Mouse (Mus musculus): Measurements from ENCODE around the gene Jazf1. TPM values are rescaled to one million over a fixed set of nuclear protein-coding genes. Genes with fewer than 3 reads are reported as not detected.

The Jazf1 gene
- polyA plus RNA-seq, 1 experiment from 2014 or later = 33.3 TPM

GRCm38 (mm10) chr6:52893811-52894500, 174.5 kb downstream of the Jazf1 start:
- Histone ChIP-seq H3K36me3 (no peaks in the 10 kb centered on the region), H3K9ac (replicated peaks) (no peak overlapping the region), H3K4me1 (peaks cover 27% of the 10 kb centered on the region), H3K4me3 (no peak overlapping the region), H3K9me3 (no peaks in the 10 kb centered on the region), H3K27ac (replicated peaks) (peak overlapping the region; percentile 54), H3K27me3 (peaks cover 12% of the 10 kb centered on the region; the same call in 1 of the 2 replicates), H3K4me2 (replicated peaks) (peak overlapping the region; percentile 39)
- ATAC-seq (replicated peaks) = peak; percentile 90
- WGBS = 9% methylated on average over 9 of the region's 9 CpGs

- WGBS = 53% methylated on average over 3 of the region's 3 CpGs
- Histone ChIP-seq H3K27ac (replicated peaks) (no peak overlapping the region), H3K4me3 (no peak overlapping the region), H3K9me3 (no peaks in the 10 kb centered on the region), H3K36me3 (no peaks in the 10 kb centered on the region), H3K4me1 (peaks cover 27% of the 10 kb centered on the region), H3K4me2 (replicated peaks) (no peak overlapping the region), H3K27me3 (peaks cover 13% of the 10 kb centered on the region; the same call in 1 of the 2 replicates), H3K9ac (replicated peaks) (no peak overlapping the region)
- no peak for ATAC-seq (replicated peaks)
These were observed 175.5 kb downstream of the Jazf1 start for GRCm38 (mm10) chr6:52892978-52893377.

- Histone ChIP-seq H3K9me3 (no peaks in the 10 kb centered on the region), H3K9ac (replicated peaks) (no peak overlapping the region), H3K27ac (replicated peaks) (0 out of 2 replicates have a peak overlapping the region, but pooled peaks have one; percentile 23), H3K4me2 (replicated peaks) (no peak overlapping the region), H3K4me3 (no peak overlapping the region), H3K36me3 (no peaks in the 10 kb centered on the region), H3K4me1 (peaks cover 6% of the 10 kb centered on the region), H3K27me3 (peaks cover 13% of the 10 kb centered on the region; the same call in 1 of the 2 replicates)
- 45% methylated on average over 4 of the region's 4 CpGs for WGBS
- ATAC-seq (replicated peaks) = no peak
These were observed 180.8 kb downstream of the Jazf1 start for GRCm38 (mm10) chr6:52887541-52888203.

DNA sequence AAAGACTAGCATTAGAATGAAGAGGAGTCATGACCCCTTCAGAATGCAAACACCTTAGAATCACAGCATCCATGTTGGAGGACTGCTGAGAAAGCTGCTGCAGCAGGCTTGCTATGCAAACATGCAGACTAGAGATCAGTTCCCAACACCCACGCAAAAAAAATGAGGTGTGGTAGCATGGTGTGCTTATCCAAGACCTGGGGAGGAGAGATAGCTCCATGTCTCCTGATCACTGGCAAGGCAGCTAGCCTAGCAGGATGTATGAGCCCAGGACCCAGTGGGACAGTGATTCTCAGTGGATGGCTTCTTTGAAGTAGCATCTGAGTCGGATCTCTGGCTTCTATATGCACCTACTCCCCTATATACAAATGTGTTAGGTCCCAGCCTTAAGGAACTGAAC, 184.7 kb downstream of the Jazf1 start:
- Histone ChIP-seq H3K4me3 (no peak overlapping the region), H3K9ac (replicated peaks) (no peak overlapping the region), H3K4me2 (replicated peaks) (no peak overlapping the region), H3K27ac (replicated peaks) (no peak overlapping the region), H3K4me1 (peaks cover 6% of the 10 kb centered on the region), H3K27me3 (no peaks in the 10 kb centered on the region; the same call in 1 of the 2 replicates), H3K36me3 (no peaks in the 10 kb centered on the region), H3K9me3 (0 out of 2 replicates have a peak, but pooled peaks cover 7% of the 10 kb centered on the region)
- ATAC-seq (replicated peaks) = no peak
- WGBS = 85% methylated on average over 2 of the region's 2 CpGs

DNA sequence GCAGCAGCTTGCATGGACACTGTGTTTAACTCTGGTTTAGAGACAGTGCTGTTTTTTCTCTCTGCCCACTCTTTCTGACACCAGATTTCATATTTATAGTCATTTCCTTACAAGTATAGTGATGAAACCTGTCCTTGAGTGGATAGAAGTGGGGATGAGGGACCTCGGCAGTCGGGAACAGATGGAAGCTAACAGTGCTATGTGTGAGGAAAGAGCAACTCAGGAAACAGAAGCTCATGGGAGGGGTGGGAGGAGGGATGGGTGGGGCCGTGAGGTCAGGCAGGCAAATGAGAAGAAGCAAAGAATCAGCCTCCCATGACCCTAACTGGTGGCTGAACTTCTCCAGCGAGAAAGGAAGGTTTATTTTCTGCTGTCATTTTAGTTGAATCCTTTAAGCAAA, 191.3 kb downstream of the Jazf1 start:
- H3K4me3 ChIP-seq = no peak overlapping the region
- 56% methylated on average over 4 of the region's 4 CpGs for WGBS
- H3K4me2 ChIP-seq (replicated peaks) = no peak overlapping the region
- 0 out of 2 replicates have a peak, but pooled peaks cover 7% of the 10 kb centered on the region for H3K9me3 ChIP-seq
- H3K4me1 ChIP-seq = no peaks in the 10 kb centered on the region
- ATAC-seq (replicated peaks) = no peak
- no peak overlapping the region for H3K9ac ChIP-seq (replicated peaks)
- no peak overlapping the region for H3K27ac ChIP-seq (replicated peaks)
- H3K27me3 ChIP-seq = peaks cover 3% of the 10 kb centered on the region; the same call in 1 of the 2 replicates
- no peaks in the 10 kb centered on the region for H3K36me3 ChIP-seq

- no peak overlapping the region for H3K4me2 ChIP-seq (replicated peaks)
- H3K36me3 ChIP-seq = no peaks in the 10 kb centered on the region
- no peak for ATAC-seq (replicated peaks)
- no peaks in the 10 kb centered on the region for H3K9me3 ChIP-seq
- 26% methylated on average over 2 of the region's 2 CpGs for WGBS
- no peak overlapping the region for H3K27ac ChIP-seq (replicated peaks)
- H3K4me3 ChIP-seq = no peak overlapping the region
- H3K27me3 ChIP-seq = peaks cover 38% of the 10 kb centered on the region
- H3K4me1 ChIP-seq = peaks cover 9% of the 10 kb centered on the region
- H3K9ac ChIP-seq (replicated peaks) = no peak overlapping the region
These were observed 197.1 kb downstream of the Jazf1 start for GRCm38 (mm10) chr6:52871306-52871705.

GRCm38 (mm10) chr6:52869252-52869651, 199.2 kb downstream of the Jazf1 start:
- Histone ChIP-seq H3K9me3 (no peaks in the 10 kb centered on the region), H3K9ac (replicated peaks) (no peak overlapping the region), H3K4me3 (no peak overlapping the region), H3K27ac (replicated peaks) (no peak overlapping the region), H3K4me2 (replicated peaks) (no peak overlapping the region), H3K27me3 (peaks cover 57% of the 10 kb centered on the region), H3K36me3 (no peaks in the 10 kb centered on the region), H3K4me1 (peaks cover 9% of the 10 kb centered on the region)
- 78% methylated on average over 2 of the region's 2 CpGs for WGBS
- ATAC-seq (replicated peaks) = no peak

GRCm38 (mm10) chr6:52868352-52868751, 200.1 kb downstream of the Jazf1 start:
- no peak overlapping the region for H3K27ac ChIP-seq (replicated peaks)
- no peak overlapping the region for H3K4me3 ChIP-seq
- H3K27me3 ChIP-seq = peaks cover 66% of the 10 kb centered on the region
- no peak for ATAC-seq (replicated peaks)
- H3K4me1 ChIP-seq = peaks cover 9% of the 10 kb centered on the region
- H3K9me3 ChIP-seq = no peaks in the 10 kb centered on the region
- no peak overlapping the region for H3K9ac ChIP-seq (replicated peaks)
- 95% methylated on average over 2 of the region's 2 CpGs for WGBS
- no peaks in the 10 kb centered on the region for H3K36me3 ChIP-seq
- no peak overlapping the region for H3K4me2 ChIP-seq (replicated peaks)

GRCm38 (mm10) chr6:52861928-52862327, 206.5 kb downstream of the Jazf1 start:
- no peaks in the 10 kb centered on the region for H3K36me3 ChIP-seq

GRCm38 (mm10) chr6:52861186-52861820, 207.1 kb downstream of the Jazf1 start:
- ATAC-seq (replicated peaks) = no peak; the same call in 1 of the 2 replicates
- Histone ChIP-seq H3K36me3 (no peaks in the 10 kb centered on the region), H3K4me3 (no peak overlapping the region), H3K27me3 (peaks cover 71% of the 10 kb centered on the region), H3K9ac (replicated peaks) (no peak overlapping the region), H3K27ac (replicated peaks) (no peak overlapping the region), H3K4me2 (replicated peaks) (no peak overlapping the region), H3K4me1 (peaks cover 44% of the 10 kb centered on the region), H3K9me3 (no peaks in the 10 kb centered on the region)
- WGBS = 40% methylated on average over 9 of the region's 9 CpGs

More at GRCm38 (mm10) chr6:52861928-52862327, 206.5 kb downstream of the Jazf1 start:
- no peak for ATAC-seq (replicated peaks)
- H3K27me3 ChIP-seq = peaks cover 71% of the 10 kb centered on the region
- peaks cover 41% of the 10 kb centered on the region for H3K4me1 ChIP-seq
- no peak overlapping the region for H3K9ac ChIP-seq (replicated peaks)
- no peaks in the 10 kb centered on the region for H3K9me3 ChIP-seq
- H3K27ac ChIP-seq (replicated peaks) = no peak overlapping the region
- no peak overlapping the region for H3K4me3 ChIP-seq
- 48% methylated on average over 7 of the region's 7 CpGs for WGBS
- H3K4me2 ChIP-seq (replicated peaks) = no peak overlapping the region

DNA sequence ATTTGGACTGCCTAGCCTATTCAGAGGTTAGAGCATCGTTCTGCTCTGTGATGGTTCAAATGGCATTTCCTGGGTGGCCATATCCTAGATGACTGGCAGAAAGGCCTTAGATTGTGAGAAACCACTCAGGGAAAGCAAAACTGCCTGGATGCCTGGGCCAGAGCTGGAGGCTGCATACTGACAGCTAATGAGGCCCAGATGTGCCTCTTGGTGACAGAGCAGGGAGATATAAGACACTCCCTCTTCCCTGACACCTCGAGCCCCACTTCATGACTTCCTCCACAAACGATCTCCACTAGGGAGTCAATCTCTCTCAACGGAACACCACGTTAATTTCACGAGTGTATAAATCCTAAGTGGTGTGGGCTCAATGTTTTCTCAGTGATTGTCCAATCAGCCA, 207.7 kb downstream of the Jazf1 start:
- Histone ChIP-seq H3K27ac (replicated peaks) (no peak overlapping the region), H3K27me3 (peaks cover 70% of the 10 kb centered on the region), H3K4me1 (peaks cover 44% of the 10 kb centered on the region), H3K4me2 (replicated peaks) (no peak overlapping the region), H3K9ac (replicated peaks) (no peak overlapping the region), H3K36me3 (no peaks in the 10 kb centered on the region), H3K9me3 (no peaks in the 10 kb centered on the region), H3K4me3 (no peak overlapping the region)
- no peak for ATAC-seq (replicated peaks)
- WGBS = 53% methylated on average over 6 of the region's 6 CpGs

GRCm38 (mm10) chr6:52858911-52859431, 209.5 kb downstream of the Jazf1 start:
- no peak overlapping the region for H3K9ac ChIP-seq (replicated peaks)
- no peaks in the 10 kb centered on the region for H3K36me3 ChIP-seq
- H3K4me3 ChIP-seq = no peak overlapping the region
- H3K9me3 ChIP-seq = no peaks in the 10 kb centered on the region
- H3K4me1 ChIP-seq = peaks cover 44% of the 10 kb centered on the region
- H3K4me2 ChIP-seq (replicated peaks) = no peak overlapping the region
- WGBS = 8% methylated on average over 3 of the region's 3 CpGs
- peaks cover 70% of the 10 kb centered on the region for H3K27me3 ChIP-seq
- H3K27ac ChIP-seq (replicated peaks) = no peak overlapping the region
- ATAC-seq (replicated peaks) = peak; percentile 46

Measured in forebrain, embryonic 15.5 days (tissue).